Mouse (Mus musculus): ENCODE data around the gene Tbl1xr1. TPM values are rescaled to one million over a fixed set of nuclear protein-coding genes. Genes with fewer than 3 reads are reported as not detected.

Gene Tbl1xr1
- polyA plus RNA-seq (2012; ENCODE audit: low replicate concordance) = 17.9 and 18.2 TPM in 2 replicates

DNA sequence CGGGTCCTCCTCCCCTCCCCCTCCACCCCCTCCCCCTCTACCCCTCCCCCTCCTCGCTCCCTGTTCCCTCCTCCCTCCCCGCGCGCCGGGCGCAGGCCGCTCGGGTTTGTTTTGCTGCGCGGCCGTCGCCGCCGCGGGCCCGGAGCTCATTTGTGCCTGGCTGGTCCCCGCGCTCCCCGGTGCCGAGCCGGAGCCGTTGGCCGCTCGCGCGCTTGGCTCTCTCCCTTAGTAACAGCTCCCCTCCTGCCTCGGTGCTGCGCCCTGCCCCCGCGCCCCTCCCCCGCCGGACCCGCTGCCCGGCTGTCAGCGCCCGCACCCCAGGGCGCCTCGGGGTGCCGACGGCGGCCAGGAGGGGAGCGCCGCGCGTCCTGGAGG, at the start of gene Tbl1xr1:
Gene Tbl1xr1, plus strand, starts transcription at position 92 of the 375 bp plus-strand sequence.

